Mouse (Mus musculus): ENCODE measurements around the gene Dlg2. TPM values are rescaled to one million over a fixed set of nuclear protein-coding genes. Genes with fewer than 3 reads are reported as not detected.

Gene Dlg2
- polyA plus RNA-seq, 1 experiment from 2014 or later: 1.1 TPM

- no peak overlapping the region for H3K4me2 ChIP-seq (ENCODE audit: low read depth, low read length)
- ATAC-seq (ENCODE audit: low read depth): no peak
- WGBS: 49% methylated on average over 3 of the region's 3 CpGs
- H3K36me3 ChIP-seq (ENCODE audit: control insufficient read depth, insufficient read depth, low read length): no peaks in the 10 kb centered on the region
- H3K4me1 ChIP-seq (replicated peaks; ENCODE audit: control insufficient read depth, insufficient read depth, low read length): no peaks in the 10 kb centered on the region
- no peak overlapping the region for H3K9ac ChIP-seq (ENCODE audit: low read length)
- no peak overlapping the region for H3K4me3 ChIP-seq (ENCODE audit: low read length)
- H3K9me3 ChIP-seq (ENCODE audit: control insufficient read depth, low read length): no peaks in the 10 kb centered on the region
- H3K27ac ChIP-seq (ENCODE audit: low read length): no peak overlapping the region
- H3K27me3 ChIP-seq (ENCODE audit: control insufficient read depth, insufficient read depth, low read depth, low read length): no peaks in the 10 kb centered on the region
These were observed 1984.8 kb downstream of the Dlg2 start for GRCm38 (mm10) chr7:92461256-92461655.

- Histone ChIP-seq H3K4me1 (replicated peaks; ENCODE audit: control insufficient read depth, insufficient read depth, low read length) (no peaks in the 10 kb centered on the region), H3K36me3 (ENCODE audit: control insufficient read depth, insufficient read depth, low read length) (no peaks in the 10 kb centered on the region), H3K9me3 (ENCODE audit: control insufficient read depth, low read length) (no peaks in the 10 kb centered on the region), H3K9ac (ENCODE audit: low read length) (no peak overlapping the region), H3K4me3 (ENCODE audit: low read length) (no peak overlapping the region), H3K4me2 (ENCODE audit: low read depth, low read length) (no peak overlapping the region), H3K27ac (ENCODE audit: low read length) (no peak overlapping the region), H3K27me3 (ENCODE audit: control insufficient read depth, insufficient read depth, low read depth, low read length) (no peaks in the 10 kb centered on the region)
- ATAC-seq (ENCODE audit: low read depth): no peak
- WGBS: 56% methylated on average over 2 of the region's 2 CpGs
These were observed 1986.8 kb downstream of the Dlg2 start for GRCm38 (mm10) chr7:92463080-92463877.

DNA sequence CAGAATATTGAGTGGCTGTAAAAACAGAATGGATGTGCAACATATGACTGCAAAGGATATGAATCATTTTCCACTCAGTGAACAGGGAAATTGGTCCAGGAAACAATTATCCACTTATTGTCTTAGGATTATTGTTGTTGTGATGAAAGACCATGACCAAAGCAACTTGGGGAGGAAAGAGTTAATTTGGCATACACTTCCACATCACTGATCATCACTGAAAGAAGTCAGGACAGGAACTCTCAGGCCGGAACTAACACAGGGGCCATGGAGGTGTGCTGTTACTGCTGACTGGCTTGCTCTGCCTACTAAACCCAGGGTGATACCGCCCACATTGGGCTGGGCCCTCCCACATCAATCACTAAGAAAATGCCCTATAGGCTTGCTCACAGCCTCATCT lies 1987.8 kb downstream of the Dlg2 start:
- 50% methylated on average over 2 of the region's 2 CpGs for WGBS
- no peaks in the 10 kb centered on the region for H3K9me3 ChIP-seq (ENCODE audit: control insufficient read depth, low read length)
- ATAC-seq (ENCODE audit: low read depth): no peak

DNA sequence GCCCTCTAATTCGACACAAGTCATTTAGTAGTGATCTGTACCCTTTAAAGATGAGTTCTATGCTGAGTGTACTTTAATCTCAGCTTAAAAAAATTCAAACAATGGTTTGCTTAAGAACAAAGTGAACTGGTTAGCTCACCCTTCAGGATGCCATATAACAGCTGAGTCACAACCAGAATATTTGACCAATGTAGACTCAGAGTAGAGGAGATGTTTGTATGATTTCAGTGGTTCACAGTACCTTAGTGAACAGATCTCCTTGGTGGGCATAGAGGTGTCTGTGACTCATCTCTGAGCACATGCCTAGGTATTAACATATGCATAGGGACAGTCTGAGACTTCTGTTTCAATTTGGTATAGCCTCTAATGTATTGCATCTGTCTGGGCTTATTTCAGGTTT lies 2002.7 kb downstream of the Dlg2 start:
- ATAC-seq (ENCODE audit: low read depth): no peak

More for the DNA sequence above, 1987.8 kb downstream of the Dlg2 start:
- no peaks in the 10 kb centered on the region for H3K27me3 ChIP-seq (ENCODE audit: control insufficient read depth, insufficient read depth, low read depth, low read length)
- no peak overlapping the region for H3K9ac ChIP-seq (ENCODE audit: low read length)
- H3K4me3 ChIP-seq (ENCODE audit: low read length): no peak overlapping the region
- no peak overlapping the region for H3K4me2 ChIP-seq (ENCODE audit: low read depth, low read length)
- H3K36me3 ChIP-seq (ENCODE audit: control insufficient read depth, insufficient read depth, low read length): no peaks in the 10 kb centered on the region
- no peaks in the 10 kb centered on the region for H3K4me1 ChIP-seq (replicated peaks; ENCODE audit: control insufficient read depth, insufficient read depth, low read length)
- H3K27ac ChIP-seq (ENCODE audit: low read length): no peak overlapping the region

DNA sequence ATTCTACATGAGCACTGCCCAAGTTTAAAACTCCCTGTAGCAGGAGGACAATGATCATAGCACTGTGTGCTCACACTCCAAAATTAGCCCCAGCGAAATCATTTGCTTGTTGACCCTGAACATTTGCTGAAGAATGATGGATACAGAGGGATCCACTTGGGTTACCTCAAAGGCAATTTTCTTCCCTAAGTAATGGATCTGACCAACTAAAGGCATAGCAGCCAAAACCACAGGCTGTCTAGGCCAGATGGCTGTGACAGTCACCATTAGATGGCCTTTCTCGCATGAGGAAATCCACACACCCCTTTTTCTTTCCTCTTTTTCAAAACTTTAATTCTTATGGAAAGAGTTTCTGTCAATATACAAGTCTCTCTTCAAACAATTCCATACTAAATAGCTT lies 2003.3 kb downstream of the Dlg2 start:
- Histone ChIP-seq H3K4me2 (ENCODE audit: low read depth, low read length) (no peak overlapping the region), H3K36me3 (ENCODE audit: control insufficient read depth, insufficient read depth, low read length) (no peaks in the 10 kb centered on the region), H3K4me3 (ENCODE audit: low read length) (no peak overlapping the region), H3K27me3 (ENCODE audit: control insufficient read depth, insufficient read depth, low read depth, low read length) (no peaks in the 10 kb centered on the region), H3K27ac (ENCODE audit: low read length) (no peak overlapping the region), H3K9me3 (ENCODE audit: control insufficient read depth, low read length) (no peaks in the 10 kb centered on the region), H3K4me1 (replicated peaks; ENCODE audit: control insufficient read depth, insufficient read depth, low read length) (no peaks in the 10 kb centered on the region), H3K9ac (ENCODE audit: low read length) (no peak overlapping the region)
- WGBS: 80% methylated on average over 2 of the region's 2 CpGs
- no peak for ATAC-seq (ENCODE audit: low read depth)

More for the DNA sequence above, 2002.7 kb downstream of the Dlg2 start:
- Histone ChIP-seq H3K9ac (ENCODE audit: low read length) (no peak overlapping the region), H3K4me3 (ENCODE audit: low read length) (no peak overlapping the region), H3K9me3 (ENCODE audit: control insufficient read depth, low read length) (no peaks in the 10 kb centered on the region), H3K4me1 (replicated peaks; ENCODE audit: control insufficient read depth, insufficient read depth, low read length) (no peaks in the 10 kb centered on the region), H3K36me3 (ENCODE audit: control insufficient read depth, insufficient read depth, low read length) (no peaks in the 10 kb centered on the region), H3K27me3 (ENCODE audit: control insufficient read depth, insufficient read depth, low read depth, low read length) (no peaks in the 10 kb centered on the region), H3K27ac (ENCODE audit: low read length) (no peak overlapping the region), H3K4me2 (ENCODE audit: low read depth, low read length) (no peak overlapping the region)
- 41% methylated on average over 1 of the region's 1 CpGs for WGBS

DNA sequence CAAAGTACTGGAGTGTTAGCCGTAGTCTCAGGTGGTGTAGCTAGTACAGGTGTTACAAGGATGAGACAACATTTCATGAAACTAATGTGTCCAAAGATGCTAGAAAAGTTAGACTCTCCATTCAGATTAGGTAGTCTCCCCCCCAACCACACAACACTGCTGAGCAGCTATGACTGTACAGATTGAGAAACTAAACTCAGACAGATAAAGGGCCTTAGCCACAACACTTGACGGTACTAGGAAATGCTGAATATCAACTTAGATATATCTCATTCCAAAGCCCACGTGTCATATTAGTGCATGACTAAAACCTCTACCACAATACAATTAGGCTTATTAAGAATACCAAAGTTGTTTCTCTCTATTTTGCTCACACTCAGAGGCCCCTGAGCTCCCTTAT lies 2006.9 kb downstream of the Dlg2 start:
- Histone ChIP-seq H3K27ac (ENCODE audit: low read length) (no peak overlapping the region), H3K9ac (ENCODE audit: low read length) (no peak overlapping the region), H3K4me3 (ENCODE audit: low read length) (no peak overlapping the region), H3K4me2 (ENCODE audit: low read depth, low read length) (no peak overlapping the region), H3K9me3 (ENCODE audit: control insufficient read depth, low read length) (no peaks in the 10 kb centered on the region), H3K4me1 (replicated peaks; ENCODE audit: control insufficient read depth, insufficient read depth, low read length) (no peaks in the 10 kb centered on the region), H3K27me3 (ENCODE audit: control insufficient read depth, insufficient read depth, low read depth, low read length) (no peaks in the 10 kb centered on the region), H3K36me3 (ENCODE audit: control insufficient read depth, insufficient read depth, low read length) (no peaks in the 10 kb centered on the region)
- WGBS: 79% methylated on average over 3 of the region's 3 CpGs
- ATAC-seq (ENCODE audit: low read depth): no peak

DNA sequence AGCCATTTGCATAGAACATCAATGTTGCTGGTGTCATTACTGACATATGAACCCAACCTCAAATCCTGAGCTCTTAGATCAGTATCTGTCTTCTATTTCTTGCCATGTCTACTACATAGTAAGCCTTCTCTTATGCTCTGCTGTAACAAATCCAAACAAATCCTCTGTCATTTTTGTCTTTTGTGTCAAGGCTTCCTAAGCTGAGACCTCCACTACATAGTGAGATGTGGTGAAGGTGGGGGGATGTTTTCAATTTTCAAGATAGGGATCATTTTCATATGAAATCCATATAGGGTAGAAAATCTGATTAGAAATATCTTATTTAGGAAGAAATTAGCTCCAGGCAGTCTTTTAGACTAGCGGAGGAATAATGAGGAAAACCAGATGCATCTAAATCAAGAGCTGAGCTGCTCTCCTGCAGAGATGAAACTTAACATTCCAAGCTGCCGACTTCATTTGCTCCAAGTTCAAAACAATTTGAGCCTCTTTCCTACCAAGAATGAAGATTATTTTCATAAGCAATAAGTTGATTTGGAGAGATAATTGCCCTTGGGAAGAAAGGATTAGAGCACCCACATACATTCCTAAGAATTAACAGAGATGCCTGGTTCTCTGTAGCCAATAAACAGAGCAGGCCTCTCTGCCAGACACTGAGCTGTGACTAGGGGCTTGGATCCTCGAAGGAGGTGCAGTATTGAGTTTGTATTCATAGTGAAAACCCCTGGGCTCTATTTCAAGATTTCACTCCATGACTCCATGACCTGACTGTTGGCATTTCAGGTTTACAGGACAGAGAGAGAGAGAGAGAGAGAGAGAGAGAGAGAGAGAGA lies 2009.6 kb downstream of the Dlg2 start:
- 61% methylated on average over 3 of the region's 3 CpGs for WGBS
- Histone ChIP-seq H3K27ac (ENCODE audit: low read length) (no peak overlapping the region), H3K9me3 (ENCODE audit: control insufficient read depth, low read length) (no peaks in the 10 kb centered on the region), H3K27me3 (ENCODE audit: control insufficient read depth, insufficient read depth, low read depth, low read length) (no peaks in the 10 kb centered on the region), H3K4me1 (replicated peaks; ENCODE audit: control insufficient read depth, insufficient read depth, low read length) (no peaks in the 10 kb centered on the region), H3K36me3 (ENCODE audit: control insufficient read depth, insufficient read depth, low read length) (no peaks in the 10 kb centered on the region), H3K4me3 (ENCODE audit: low read length) (no peak overlapping the region), H3K4me2 (ENCODE audit: low read depth, low read length) (no peak overlapping the region), H3K9ac (ENCODE audit: low read length) (no peak overlapping the region)
- no peak for ATAC-seq (ENCODE audit: low read depth)

DNA sequence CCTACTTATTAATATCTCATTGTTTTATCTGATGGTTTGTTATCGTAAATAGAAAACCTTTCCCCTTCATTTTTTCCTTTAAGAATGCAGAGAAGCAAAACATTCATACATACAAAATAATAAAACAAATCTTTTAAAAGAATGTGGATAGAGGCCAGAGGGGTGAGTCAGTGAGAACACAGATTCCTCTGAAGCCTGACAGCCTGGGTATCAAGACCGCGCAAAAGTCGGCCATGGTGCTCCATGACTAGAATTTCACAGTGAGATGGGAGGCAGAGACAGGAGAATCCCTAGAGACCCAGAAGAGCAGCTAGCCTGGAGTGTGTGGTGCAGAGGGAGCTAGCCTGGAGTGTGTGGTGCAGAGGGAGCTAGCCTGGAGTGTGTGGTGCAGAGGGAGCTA lies 2010.4 kb downstream of the Dlg2 start:
- H3K4me1 ChIP-seq (replicated peaks; ENCODE audit: control insufficient read depth, insufficient read depth, low read length): no peaks in the 10 kb centered on the region
- H3K9ac ChIP-seq (ENCODE audit: low read length): no peak overlapping the region
- ATAC-seq (ENCODE audit: low read depth): no peak
- H3K4me2 ChIP-seq (ENCODE audit: low read depth, low read length): no peak overlapping the region
- 92% methylated on average over 4 of the region's 4 CpGs for WGBS
- H3K27ac ChIP-seq (ENCODE audit: low read length): no peak overlapping the region
- no peaks in the 10 kb centered on the region for H3K36me3 ChIP-seq (ENCODE audit: control insufficient read depth, insufficient read depth, low read length)
- H3K27me3 ChIP-seq (ENCODE audit: control insufficient read depth, insufficient read depth, low read depth, low read length): no peaks in the 10 kb centered on the region
- no peaks in the 10 kb centered on the region for H3K9me3 ChIP-seq (ENCODE audit: control insufficient read depth, low read length)
- no peak overlapping the region for H3K4me3 ChIP-seq (ENCODE audit: low read length)

DNA sequence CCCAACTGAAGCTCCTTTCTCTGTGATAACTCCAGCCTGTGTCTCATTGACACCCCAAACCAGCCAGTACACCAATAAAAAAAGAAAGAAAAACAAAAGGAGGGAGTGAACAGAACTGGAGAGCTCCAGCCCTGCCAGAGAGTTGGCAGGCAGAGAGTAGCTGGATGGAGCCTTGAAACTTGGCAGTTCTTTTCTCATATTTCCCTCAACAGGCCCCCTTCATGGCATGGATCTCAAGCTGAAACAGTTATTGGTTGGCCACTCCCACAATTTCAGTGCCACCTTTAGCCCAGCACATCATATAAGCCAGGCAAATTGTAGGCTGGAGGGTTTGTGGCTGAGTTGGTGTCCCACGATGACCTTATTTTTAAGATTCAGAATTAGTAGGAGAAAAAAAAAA lies 2015.8 kb downstream of the Dlg2 start:
- no peak overlapping the region for H3K9ac ChIP-seq (ENCODE audit: low read length)

More for the DNA sequence above, 2015.8 kb downstream of the Dlg2 start:
- Histone ChIP-seq H3K4me1 (replicated peaks; ENCODE audit: control insufficient read depth, insufficient read depth, low read length) (no peaks in the 10 kb centered on the region), H3K27me3 (ENCODE audit: control insufficient read depth, insufficient read depth, low read depth, low read length) (no peaks in the 10 kb centered on the region), H3K9me3 (ENCODE audit: control insufficient read depth, low read length) (no peaks in the 10 kb centered on the region), H3K27ac (ENCODE audit: low read length) (no peak overlapping the region), H3K4me2 (ENCODE audit: low read depth, low read length) (no peak overlapping the region), H3K4me3 (ENCODE audit: low read length) (no peak overlapping the region), H3K36me3 (ENCODE audit: control insufficient read depth, insufficient read depth, low read length) (no peaks in the 10 kb centered on the region)
- WGBS: 89% methylated on average over 1 of the region's 1 CpGs
- no peak for ATAC-seq (ENCODE audit: low read depth)
